Mouse (Mus musculus): ENCODE data around the gene 1700029F12Rik. TPM values are rescaled to one million over a fixed set of nuclear protein-coding genes. Genes with fewer than 3 reads are reported as not detected.
"Not testable (repeated sequence)": the region's sequence is repeated elsewhere in the genome, so short reads cannot be mapped to it uniquely, and the experiment has no call there.

Gene 1700029F12Rik
- polyA plus RNA-seq, 1 experiment from 2014 or later: not detected

- 0 out of 2 replicates have a peak overlapping the region, but pooled peaks have one; percentile 13 for H3K4me2 ChIP-seq
- not testable (repeated sequence) for H3K4me1 ChIP-seq (replicated peaks)
Measured at GRCm38 (mm10) chr13:97064844-97065621, 30.9 kb upstream of the 1700029F12Rik start.

GRCm38 (mm10) chr13:97064413-97064812 lies 30.3 kb upstream of the 1700029F12Rik start:
- WGBS: 55% methylated on average over 3 of the region's 3 CpGs
- Histone ChIP-seq H3K27me3 (no peaks in the 10 kb centered on the region), H3K9me3 (no peaks in the 10 kb centered on the region), H3K4me1 (replicated peaks) (no peaks in the 10 kb centered on the region), H3K4me2 (no peak overlapping the region), H3K36me3 (no peaks in the 10 kb centered on the region), H3K4me3 (no peak overlapping the region), H3K27ac (replicated peaks) (no peak overlapping the region), H3K9ac (no peak overlapping the region)
- no peak for ATAC-seq (ENCODE audit: low read depth)

More at GRCm38 (mm10) chr13:97064844-97065621, 30.9 kb upstream of the 1700029F12Rik start:
- 45% methylated on average over 18 of the region's 18 CpGs for WGBS
- not testable (repeated sequence) for H3K27ac ChIP-seq (replicated peaks); H3K9ac ChIP-seq; H3K9me3 ChIP-seq; H3K36me3 ChIP-seq; ATAC-seq (ENCODE audit: low read depth); H3K4me3 ChIP-seq; H3K27me3 ChIP-seq

GRCm38 (mm10) chr13:97063431-97063830 lies 29.3 kb upstream of the 1700029F12Rik start:
- Histone ChIP-seq H3K27me3 (no peaks in the 10 kb centered on the region), H3K4me3 (no peak overlapping the region), H3K9ac (no peak overlapping the region), H3K9me3 (no peaks in the 10 kb centered on the region), H3K27ac (replicated peaks) (no peak overlapping the region), H3K36me3 (no peaks in the 10 kb centered on the region), H3K4me2 (no peak overlapping the region), H3K4me1 (replicated peaks) (no peaks in the 10 kb centered on the region)
- no peak for ATAC-seq (ENCODE audit: low read depth)
- 81% methylated on average over 2 of the region's 2 CpGs for WGBS

- no peak for ATAC-seq (ENCODE audit: low read depth)
- no peak overlapping the region for H3K4me2 ChIP-seq
- H3K9ac ChIP-seq: no peak overlapping the region
- no peaks in the 10 kb centered on the region for H3K4me1 ChIP-seq (replicated peaks)
- H3K9me3 ChIP-seq: no peaks in the 10 kb centered on the region
- no peaks in the 10 kb centered on the region for H3K36me3 ChIP-seq
- H3K27ac ChIP-seq (replicated peaks): no peak overlapping the region
- H3K27me3 ChIP-seq: no peaks in the 10 kb centered on the region
- H3K4me3 ChIP-seq: no peak overlapping the region
- WGBS: 97% methylated on average over 3 of the region's 3 CpGs
Measured at GRCm38 (mm10) chr13:97062151-97062550, 28.0 kb upstream of the 1700029F12Rik start.

- Histone ChIP-seq H3K4me1 (replicated peaks) (no peaks in the 10 kb centered on the region), H3K9me3 (no peaks in the 10 kb centered on the region), H3K4me2 (no peak overlapping the region), H3K27me3 (no peaks in the 10 kb centered on the region), H3K36me3 (no peaks in the 10 kb centered on the region), H3K27ac (replicated peaks) (no peak overlapping the region), H3K9ac (no peak overlapping the region), H3K4me3 (no peak overlapping the region)
- no peak for ATAC-seq (ENCODE audit: low read depth)
- 63% methylated on average over 2 of the region's 8 CpGs for WGBS
Measured at GRCm38 (mm10) chr13:97060331-97060730, 26.2 kb upstream of the 1700029F12Rik start.

- ATAC-seq (ENCODE audit: low read depth): no peak
- no peaks in the 10 kb centered on the region for H3K9me3 ChIP-seq
- H3K4me3 ChIP-seq: no peak overlapping the region
- 90% methylated on average over 6 of the region's 6 CpGs for WGBS
- H3K9ac ChIP-seq: no peak overlapping the region
- no peaks in the 10 kb centered on the region for H3K27me3 ChIP-seq
- no peak overlapping the region for H3K4me2 ChIP-seq
- no peaks in the 10 kb centered on the region for H3K36me3 ChIP-seq
- H3K4me1 ChIP-seq (replicated peaks): no peaks in the 10 kb centered on the region
- H3K27ac ChIP-seq (replicated peaks): no peak overlapping the region
Measured at GRCm38 (mm10) chr13:97059746-97060145, 25.6 kb upstream of the 1700029F12Rik start.

- Histone ChIP-seq H3K4me3 (no peak overlapping the region), H3K27ac (replicated peaks) (no peak overlapping the region), H3K36me3 (no peaks in the 10 kb centered on the region), H3K4me1 (replicated peaks) (no peaks in the 10 kb centered on the region), H3K4me2 (no peak overlapping the region), H3K27me3 (no peaks in the 10 kb centered on the region), H3K9ac (no peak overlapping the region), H3K9me3 (no peaks in the 10 kb centered on the region)
- WGBS: 58% methylated on average over 4 of the region's 4 CpGs
- ATAC-seq (ENCODE audit: low read depth): no peak
Measured at GRCm38 (mm10) chr13:97057817-97058216, 23.7 kb upstream of the 1700029F12Rik start.

- ATAC-seq (ENCODE audit: low read depth): no peak
- no peaks in the 10 kb centered on the region for H3K9me3 ChIP-seq
- no peaks in the 10 kb centered on the region for H3K4me1 ChIP-seq (replicated peaks)
- WGBS: 69% methylated on average over 8 of the region's 8 CpGs
- H3K9ac ChIP-seq: no peak overlapping the region
- no peak overlapping the region for H3K4me2 ChIP-seq
- no peak overlapping the region for H3K27ac ChIP-seq (replicated peaks)
- no peak overlapping the region for H3K4me3 ChIP-seq
- no peaks in the 10 kb centered on the region for H3K36me3 ChIP-seq
- no peaks in the 10 kb centered on the region for H3K27me3 ChIP-seq
Measured at GRCm38 (mm10) chr13:97053844-97054243, 19.7 kb upstream of the 1700029F12Rik start.

- 0 out of 2 replicates have a peak, but pooled peaks have one; percentile 43 for ATAC-seq (ENCODE audit: low read depth)
- no peak overlapping the region for H3K4me3 ChIP-seq
- H3K36me3 ChIP-seq: no peaks in the 10 kb centered on the region
- H3K4me2 ChIP-seq: no peak overlapping the region
- no peak overlapping the region for H3K27ac ChIP-seq (replicated peaks)
- 15% methylated on average over 11 of the region's 11 CpGs for WGBS
- H3K4me1 ChIP-seq (replicated peaks): no peaks in the 10 kb centered on the region
- no peaks in the 10 kb centered on the region for H3K9me3 ChIP-seq
- H3K9ac ChIP-seq: no peak overlapping the region
- H3K27me3 ChIP-seq: no peaks in the 10 kb centered on the region
Measured at GRCm38 (mm10) chr13:97052667-97053066, 18.5 kb upstream of the 1700029F12Rik start.

GRCm38 (mm10) chr13:97051158-97051557 lies 17.0 kb upstream of the 1700029F12Rik start:
- Histone ChIP-seq H3K4me3 (no peak overlapping the region), H3K36me3 (no peaks in the 10 kb centered on the region), H3K4me1 (replicated peaks) (no peaks in the 10 kb centered on the region), H3K27me3 (no peaks in the 10 kb centered on the region), H3K9me3 (no peaks in the 10 kb centered on the region), H3K27ac (replicated peaks) (no peak overlapping the region), H3K9ac (no peak overlapping the region), H3K4me2 (no peak overlapping the region)
- no peak for ATAC-seq (ENCODE audit: low read depth)
- 75% methylated on average over 6 of the region's 6 CpGs for WGBS

- no peak for ATAC-seq (ENCODE audit: low read depth)
- Histone ChIP-seq H3K4me1 (replicated peaks) (no peaks in the 10 kb centered on the region), H3K4me2 (no peak overlapping the region), H3K27ac (replicated peaks) (no peak overlapping the region), H3K36me3 (no peaks in the 10 kb centered on the region), H3K27me3 (no peaks in the 10 kb centered on the region), H3K4me3 (no peak overlapping the region), H3K9me3 (no peaks in the 10 kb centered on the region), H3K9ac (no peak overlapping the region)
- 93% methylated on average over 13 of the region's 13 CpGs for WGBS
Measured at GRCm38 (mm10) chr13:97030075-97030474, 4.1 kb downstream of the 1700029F12Rik start.

GRCm38 (mm10) chr13:97021906-97022305 lies 12.3 kb downstream of the 1700029F12Rik start:
- no peak overlapping the region for H3K9ac ChIP-seq
- no peak overlapping the region for H3K4me2 ChIP-seq
- WGBS: 73% methylated on average over 4 of the region's 4 CpGs
- no peak for ATAC-seq (ENCODE audit: low read depth)
- no peaks in the 10 kb centered on the region for H3K36me3 ChIP-seq
- H3K9me3 ChIP-seq: no peaks in the 10 kb centered on the region
- H3K4me1 ChIP-seq (replicated peaks): no peaks in the 10 kb centered on the region
- no peak overlapping the region for H3K27ac ChIP-seq (replicated peaks)
- no peak overlapping the region for H3K4me3 ChIP-seq
- no peaks in the 10 kb centered on the region for H3K27me3 ChIP-seq

- Histone ChIP-seq H3K4me3 (no peak overlapping the region), H3K9ac (no peak overlapping the region), H3K36me3 (no peaks in the 10 kb centered on the region), H3K27ac (replicated peaks) (no peak overlapping the region), H3K4me1 (replicated peaks) (no peaks in the 10 kb centered on the region), H3K27me3 (no peaks in the 10 kb centered on the region), H3K9me3 (no peaks in the 10 kb centered on the region), H3K4me2 (no peak overlapping the region)
- WGBS: 49% methylated on average over 5 of the region's 5 CpGs
- ATAC-seq (ENCODE audit: low read depth): no peak
Measured at GRCm38 (mm10) chr13:97020122-97020521, 14.0 kb downstream of the 1700029F12Rik start.

Measured in neural tube, embryonic 13.5 days (tissue).